Mouse (Mus musculus) thymus, postnatal 0 days (tissue): ENCODE measurements around the gene Cdcp1. TPM values are rescaled to one million over a fixed set of nuclear protein-coding genes. Genes with fewer than 3 reads are reported as not detected.
A peak's percentile ranks its signal among the peaks of the same experiment; 100 is the strongest.

ENCODE experiments used
- DNase-seq: peaks from one replicate; pipeline ENCODE4 v3.0.0-alpha.2; 2015; ENCODE audit warnings: low spot score
- polyA plus RNA-seq: library from polyadenylated mRNA; unstranded; fragments of >200 nt; fragmentation: Nextera tagmentation; extraction: Ambion mirVana; gene quantifications from 2 replicates; pipeline ENCODE4 v1.2.1, GENCODE M21; 2015

The Cdcp1 gene
- polyA plus RNA-seq, 1 experiment from 2014 or later = 6.8 TPM

GRCm38 (mm10) chr9:123213371-123213770 is 2.5 kb downstream of the Cdcp1 start:
- DNase-seq = no peak

GRCm38 (mm10) chr9:123207895-123208294 is 7.9 kb downstream of the Cdcp1 start:
- DNase-seq = no peak

GRCm38 (mm10) chr9:123206948-123207347 is 8.9 kb downstream of the Cdcp1 start:
- DNase-seq = no peak

- DNase-seq = no peak
Measured at GRCm38 (mm10) chr9:123206526-123206925, 9.3 kb downstream of the Cdcp1 start.

GRCm38 (mm10) chr9:123200116-123200515 is 15.7 kb downstream of the Cdcp1 start:
- DNase-seq = no peak

- DNase-seq = no peak
Measured at GRCm38 (mm10) chr9:123188271-123188670, 27.6 kb downstream of the Cdcp1 start.

GRCm38 (mm10) chr9:123187589-123187988 is 28.2 kb downstream of the Cdcp1 start:
- DNase-seq = no peak

- DNase-seq = no peak
Measured at GRCm38 (mm10) chr9:123186151-123186550, 29.7 kb downstream of the Cdcp1 start.

- no peak for DNase-seq
Measured at GRCm38 (mm10) chr9:123185546-123185945, 30.3 kb downstream of the Cdcp1 start.

GRCm38 (mm10) chr9:123183226-123183625 is 32.6 kb downstream of the Cdcp1 start:
- no peak for DNase-seq

GRCm38 (mm10) chr9:123180003-123180402 is 35.8 kb downstream of the Cdcp1 start:
- no peak for DNase-seq

- DNase-seq = no peak
Measured at GRCm38 (mm10) chr9:123177380-123178048, 38.3 kb downstream of the Cdcp1 start.

GRCm38 (mm10) chr9:123174356-123174755 is 41.5 kb downstream of the Cdcp1 start:
- no peak for DNase-seq

- DNase-seq = no peak
Measured at GRCm38 (mm10) chr9:123173760-123174159, 42.1 kb downstream of the Cdcp1 start.

GRCm38 (mm10) chr9:123165781-123166443 is 49.9 kb downstream of the Cdcp1 start:
- DNase-seq = no peak

GRCm38 (mm10) chr9:123162985-123163694 is 52.7 kb downstream of the Cdcp1 start:
- DNase-seq = no peak

- no peak for DNase-seq
Measured at GRCm38 (mm10) chr9:123161792-123162191, 54.0 kb downstream of the Cdcp1 start.

GRCm38 (mm10) chr9:123159330-123159729 is 56.5 kb downstream of the Cdcp1 start:
- DNase-seq = peak; percentile 64

- DNase-seq = peak; percentile 73
Measured at GRCm38 (mm10) chr9:123158125-123158836, 57.6 kb downstream of the Cdcp1 start.

GRCm38 (mm10) chr9:123157699-123158098 is 58.1 kb downstream of the Cdcp1 start:
- DNase-seq = no peak

GRCm38 (mm10) chr9:123156910-123157361 is 58.9 kb downstream of the Cdcp1 start:
- no peak for DNase-seq

- no peak for DNase-seq
Measured at GRCm38 (mm10) chr9:123153121-123153520, 62.7 kb downstream of the Cdcp1 start.
